Mouse (Mus musculus) adrenal gland, postnatal 14 days (tissue): ENCODE results near the gene Fam71e1. TPM values are rescaled to one million over a fixed set of nuclear protein-coding genes. Genes with fewer than 3 reads are reported as not detected.

Source experiments
- DNase-seq: peaks from one replicate; pipeline ENCODE4 v3.0.0; 2021; ENCODE audit warnings: mixed read lengths
- total RNA-seq: library from RNA; stranded (reverse); gene quantifications from 2 replicates; pipeline ENCODE4 v1.2.3, GENCODE M21; 2021

The Fam71e1 gene
- total RNA-seq, 1 experiment from 2014 or later, result 7.8 TPM

DNA sequence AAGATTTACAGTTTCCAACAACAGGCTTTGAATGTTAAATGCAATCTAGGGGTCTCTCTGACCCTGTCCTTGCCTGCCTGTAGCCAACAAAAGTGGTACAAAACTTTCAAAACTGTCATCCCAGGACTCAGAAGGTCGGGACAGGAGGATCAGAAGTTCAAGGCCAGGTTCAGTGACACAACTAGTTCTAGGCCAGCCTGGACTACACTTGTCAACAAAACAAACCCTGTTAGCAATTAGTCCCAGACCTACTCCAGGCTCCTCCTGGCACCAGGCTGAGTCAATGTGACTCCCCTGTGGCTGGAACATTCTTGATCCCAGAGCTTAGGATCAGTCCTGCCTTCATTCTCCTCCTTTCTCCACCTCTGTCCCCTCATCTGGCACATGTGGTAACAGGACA is 2.5 kb downstream of the Fam71e1 start:
- DNase-seq, result no peak

DNA sequence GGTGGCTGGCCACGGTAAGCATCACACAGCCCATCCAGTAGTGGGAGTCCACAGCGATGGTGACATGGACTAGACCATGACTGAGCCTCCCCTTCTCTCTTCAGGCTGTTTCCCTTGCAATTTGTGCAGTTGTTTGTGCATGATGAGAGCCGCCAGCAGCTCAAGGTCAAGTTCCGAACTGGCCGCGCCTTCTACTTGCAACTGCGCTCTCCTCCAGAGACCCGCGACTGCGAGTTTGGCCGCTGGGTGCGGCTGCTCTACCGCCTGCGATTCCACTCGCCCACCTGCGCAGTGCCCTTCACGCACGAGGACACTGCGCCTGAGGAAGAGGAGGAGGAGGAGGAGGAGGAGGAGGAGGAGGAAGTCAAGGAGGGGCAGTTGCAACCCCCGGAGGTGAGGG is 3.7 kb downstream of the Fam71e1 start:
- no peak for DNase-seq

DNA sequence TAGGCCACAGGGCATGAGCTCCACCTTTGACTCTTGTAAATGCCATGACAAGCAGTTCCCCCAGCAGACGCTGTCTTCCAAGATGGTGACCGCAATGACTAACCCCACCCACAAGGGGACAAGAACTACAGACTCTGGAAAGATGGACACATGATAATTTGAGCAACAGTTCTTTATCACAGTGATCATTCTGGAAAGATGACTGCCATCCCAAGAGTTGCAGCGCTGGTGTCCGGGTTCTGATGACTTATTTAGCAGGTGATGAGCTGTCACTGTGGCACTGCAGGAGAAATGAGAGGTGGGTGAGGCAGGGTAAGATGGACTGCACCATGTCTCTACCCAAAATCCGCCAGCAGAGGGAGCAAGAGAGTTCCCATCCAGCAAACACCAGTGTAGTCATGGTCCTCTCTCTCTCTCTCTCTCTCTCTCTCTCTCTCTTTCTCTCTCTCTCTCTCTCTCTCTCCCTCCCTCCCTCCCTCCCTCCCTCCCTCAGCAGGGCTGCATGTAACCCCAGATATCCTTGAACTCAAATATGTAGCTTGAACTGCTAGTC is 5.3 kb downstream of the Fam71e1 start:
- DNase-seq, result peak; percentile 81

DNA sequence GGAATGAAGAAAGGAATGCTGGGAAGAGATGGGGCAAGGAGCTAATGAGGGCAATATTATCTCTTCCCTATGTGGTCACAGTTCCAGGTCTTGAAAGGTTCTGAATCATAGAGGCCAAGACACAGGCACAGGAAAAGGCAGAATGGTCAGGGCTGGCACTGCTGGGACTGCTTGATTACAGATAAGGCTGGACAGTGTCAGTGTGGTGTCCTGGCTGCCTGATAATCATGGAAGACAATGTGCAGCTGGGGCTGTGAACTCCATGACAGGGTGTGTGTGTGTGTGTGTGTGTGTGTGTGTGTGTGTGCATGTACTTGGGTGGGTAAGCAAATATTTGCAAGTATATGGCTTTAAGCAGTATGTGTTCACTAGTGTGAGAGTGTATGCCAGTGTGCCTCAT is 11.1 kb downstream of the Fam71e1 start:
- DNase-seq, result no peak

GRCm38 (mm10) chr7:44519240-44519913 is 23.0 kb downstream of the Fam71e1 start:
- no peak for DNase-seq

GRCm38 (mm10) chr7:44520990-44521389 is 24.6 kb downstream of the Fam71e1 start:
- DNase-seq, result no peak

DNA sequence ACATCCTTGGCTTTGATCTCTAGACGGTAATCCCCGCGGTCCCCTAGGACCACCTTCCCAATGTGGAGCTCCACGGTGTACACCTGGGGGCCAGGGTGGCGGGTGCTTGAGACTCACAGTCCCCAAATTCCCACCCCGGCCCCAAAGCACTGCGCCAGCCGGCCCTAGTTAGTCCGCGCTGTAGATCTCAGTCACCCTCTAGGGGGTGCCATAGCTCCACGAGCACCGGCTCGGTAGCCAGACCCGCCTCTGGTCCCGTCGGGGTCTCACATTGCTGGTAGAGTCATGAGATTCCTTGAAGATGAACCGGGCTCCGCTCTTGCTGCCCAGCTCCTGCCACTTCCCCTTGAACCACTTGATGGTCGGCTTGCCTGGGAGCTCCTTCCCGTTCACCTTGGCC is 25.3 kb downstream of the Fam71e1 start:
- DNase-seq, result peak; percentile 75

GRCm38 (mm10) chr7:44523056-44523455 is 26.7 kb downstream of the Fam71e1 start:
- DNase-seq, result no peak

DNA sequence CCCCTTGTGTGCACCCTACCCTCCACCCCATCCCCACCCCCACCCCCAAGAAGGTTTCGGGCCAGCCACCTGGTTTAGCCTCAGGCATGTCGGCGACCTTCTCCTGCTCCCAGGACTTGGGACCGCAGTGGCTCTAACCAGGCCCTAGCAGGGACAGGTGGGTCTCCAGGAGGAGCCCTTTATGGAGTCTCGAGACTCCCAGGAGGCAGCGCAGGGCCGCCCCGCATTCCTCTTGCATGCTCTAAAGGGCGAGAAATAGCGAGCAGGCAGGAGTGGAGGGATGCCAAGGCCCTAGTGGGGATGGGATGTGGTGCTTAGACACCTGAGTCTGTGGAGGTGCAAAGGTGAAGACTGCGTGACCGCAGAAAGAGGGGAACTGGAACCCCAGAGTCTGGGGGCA is 28.1 kb downstream of the Fam71e1 start, which contains the start of gene Mybpc2:
TSS of gene Mybpc2 (minus strand) at position 155 of the 400 bp plus-strand sequence.
- no peak for DNase-seq

GRCm38 (mm10) chr7:44525126-44525832 is 28.9 kb downstream of the Fam71e1 start:
- peak; percentile 93 for DNase-seq

DNA sequence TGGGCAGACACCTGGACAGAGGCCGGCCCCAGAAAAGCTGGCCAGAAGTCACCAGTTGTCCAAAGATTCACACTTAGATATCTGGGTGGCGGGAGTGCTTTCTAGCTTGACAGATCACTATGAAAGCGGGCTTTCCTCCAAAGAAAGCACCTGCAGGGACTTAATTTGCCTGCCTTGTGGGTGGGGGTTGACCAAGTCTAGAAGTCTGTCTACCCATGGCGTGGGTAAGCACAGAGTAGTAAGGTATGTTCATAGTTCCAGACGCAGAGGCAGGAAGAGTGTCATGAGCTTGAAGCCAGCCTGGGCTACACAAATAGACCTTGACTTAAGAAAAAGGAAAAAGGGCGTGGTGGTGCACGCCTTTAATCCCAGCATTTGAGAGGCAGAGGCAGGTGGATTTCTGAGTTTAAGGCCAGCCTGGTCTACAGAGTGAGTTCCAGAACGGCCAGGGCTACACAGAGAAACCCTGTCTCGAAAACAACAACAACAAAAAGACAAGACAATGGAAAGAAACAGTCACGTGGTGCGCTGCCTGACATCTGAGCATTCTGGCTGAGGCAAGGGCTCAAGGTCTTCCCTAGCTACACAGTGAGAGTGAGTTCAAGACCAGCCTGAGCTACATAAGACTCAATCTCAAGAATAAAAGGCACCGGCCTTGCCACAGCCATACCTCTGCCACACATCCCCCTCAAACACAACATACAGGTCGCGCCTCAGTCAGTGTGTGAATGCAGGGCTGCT is 30.2 kb downstream of the Fam71e1 start:
- DNase-seq, result no peak

DNA sequence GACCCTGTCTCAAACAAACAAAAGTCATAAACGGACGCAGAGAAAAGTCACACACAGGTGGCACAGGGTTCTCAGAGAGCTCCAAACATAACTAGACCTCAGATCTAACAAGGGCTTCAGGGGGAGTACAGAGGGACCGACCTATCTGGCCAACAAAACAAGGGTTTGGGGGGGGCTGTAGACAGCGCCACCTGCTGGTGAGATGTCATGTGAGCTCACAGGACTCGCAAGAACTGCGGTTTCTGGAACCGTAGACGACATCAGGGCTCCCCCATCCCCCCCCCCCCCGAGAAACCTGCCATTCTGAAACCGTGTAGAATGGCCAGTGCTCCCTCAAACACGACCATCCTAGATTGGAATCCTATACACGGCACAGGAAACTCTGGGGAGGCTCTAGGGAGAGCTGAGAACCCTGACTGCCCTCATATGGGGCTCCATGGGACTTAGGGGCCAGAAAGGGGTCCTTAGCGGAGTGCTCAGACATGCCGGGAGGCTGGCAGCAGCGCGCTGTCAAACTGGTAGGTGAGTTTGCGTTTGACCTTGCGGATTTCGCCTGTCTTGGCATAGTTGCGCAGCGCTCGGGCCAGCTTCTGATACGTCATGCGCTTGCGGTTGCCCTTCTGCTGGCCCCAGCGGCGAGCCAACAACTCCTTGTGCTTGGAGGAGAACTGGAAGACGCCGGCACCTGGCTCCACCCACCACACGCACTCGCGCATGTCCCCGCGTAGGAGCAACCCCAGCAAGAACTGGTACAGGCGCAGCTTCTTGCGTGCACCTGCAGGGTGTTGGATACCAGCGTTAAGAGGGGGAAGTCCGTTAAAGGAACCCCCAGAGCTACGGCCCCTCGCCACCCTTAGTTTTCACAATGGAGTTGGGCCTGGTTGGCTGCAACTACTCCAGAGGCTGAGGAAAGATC is 31.4 kb downstream of the Fam71e1 start:
- peak; percentile 85 for DNase-seq

- no peak for DNase-seq
Observed at GRCm38 (mm10) chr7:44529518-44529917, 33.1 kb downstream of the Fam71e1 start.

- no peak for DNase-seq
Observed at GRCm38 (mm10) chr7:44530507-44530906, 34.1 kb downstream of the Fam71e1 start.

GRCm38 (mm10) chr7:44531207-44531606 is 34.8 kb downstream of the Fam71e1 start:
- no peak for DNase-seq

DNA sequence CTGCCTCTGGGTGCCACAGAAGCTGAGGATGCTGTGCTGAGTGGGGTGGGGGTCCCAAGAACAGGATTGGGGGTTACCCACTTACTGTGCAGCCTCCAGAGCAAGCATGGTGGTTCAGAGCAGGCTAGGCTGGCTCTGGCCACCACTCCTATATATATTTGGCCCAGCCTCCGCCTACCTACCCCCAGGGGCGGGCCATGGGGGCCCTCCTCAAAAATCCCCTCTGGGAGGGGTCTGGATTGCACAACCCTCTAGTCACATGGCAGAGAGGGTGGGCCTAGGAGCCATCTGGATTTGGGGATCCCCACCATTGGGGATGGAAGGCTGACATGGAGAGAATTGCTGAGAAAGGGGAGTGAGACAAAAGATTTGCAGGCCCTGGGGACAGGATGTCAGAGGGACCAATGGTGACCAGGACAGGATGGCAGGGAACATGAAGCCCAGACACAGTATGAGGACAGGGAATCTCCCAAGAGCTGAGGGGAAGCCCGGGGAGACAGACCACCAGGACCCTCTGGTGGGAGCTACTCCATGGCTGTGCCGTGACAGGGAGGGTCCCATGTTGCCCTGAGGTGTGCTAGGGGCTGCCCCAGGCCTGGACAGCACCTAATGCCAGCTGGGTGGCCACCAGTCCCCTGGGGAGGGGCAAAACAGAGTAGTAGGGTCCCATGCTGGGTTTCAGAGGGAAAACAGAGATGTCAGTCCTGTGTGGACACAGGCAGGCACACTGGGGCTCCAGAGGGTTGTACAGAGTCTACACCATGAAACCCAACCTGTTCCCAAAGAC is 35.8 kb downstream of the Fam71e1 start, which contains the start of gene Spib:
TSS of gene Spib (minus strand) at position 126 of the 787 bp plus-strand sequence.
- DNase-seq, result no peak

GRCm38 (mm10) chr7:44532918-44533745 is 36.8 kb downstream of the Fam71e1 start:
- DNase-seq, result no peak

GRCm38 (mm10) chr7:44533746-44534045 is 37.3 kb downstream of the Fam71e1 start:
- DNase-seq, result no peak

DNA sequence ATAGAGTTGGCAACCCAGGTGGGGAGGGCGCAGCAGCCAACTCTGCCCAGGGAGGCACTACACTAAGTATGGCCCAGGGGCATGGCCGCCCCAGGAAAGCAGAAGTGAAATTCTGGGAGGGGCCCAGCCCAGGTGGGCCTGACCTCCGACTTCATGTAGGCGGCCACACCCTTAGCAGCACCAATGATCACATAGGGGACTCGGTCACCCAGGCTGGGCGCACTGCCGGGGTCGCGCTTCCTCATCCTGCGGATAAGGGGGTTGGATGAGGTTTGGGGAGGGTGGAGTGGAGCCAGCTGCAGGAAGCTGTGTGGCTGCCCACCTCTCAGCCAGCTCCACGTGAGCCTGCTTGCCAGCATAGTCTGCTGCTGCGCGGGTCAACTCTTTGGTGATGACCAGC is 37.9 kb downstream of the Fam71e1 start:
- no peak for DNase-seq
